Mouse (Mus musculus) cortical plate, adult 2 months (tissue): ENCODE data around the gene Tmcc3.

Experiments used
- CTCF ChIP-seq: fragments of 200-500 bp; IDR thresholded peaks from 2 replicates; pipeline ENCODE4 v1.5.1; 2011; ENCODE audit warnings: mild to moderate bottlenecking, control low read depth, low read length; ENCODE audit not compliant: insufficient read depth; ENCODE audit errors: extremely low read depth
- POLR2A ChIP-seq: fragments of 200-500 bp; IDR thresholded peaks from 2 replicates; pipeline ENCODE4 v1.6.1; 2011; ENCODE audit warnings: mild to moderate bottlenecking, low read length, control low read depth; ENCODE audit not compliant: insufficient read depth; ENCODE audit errors: extremely low read depth

DNA sequence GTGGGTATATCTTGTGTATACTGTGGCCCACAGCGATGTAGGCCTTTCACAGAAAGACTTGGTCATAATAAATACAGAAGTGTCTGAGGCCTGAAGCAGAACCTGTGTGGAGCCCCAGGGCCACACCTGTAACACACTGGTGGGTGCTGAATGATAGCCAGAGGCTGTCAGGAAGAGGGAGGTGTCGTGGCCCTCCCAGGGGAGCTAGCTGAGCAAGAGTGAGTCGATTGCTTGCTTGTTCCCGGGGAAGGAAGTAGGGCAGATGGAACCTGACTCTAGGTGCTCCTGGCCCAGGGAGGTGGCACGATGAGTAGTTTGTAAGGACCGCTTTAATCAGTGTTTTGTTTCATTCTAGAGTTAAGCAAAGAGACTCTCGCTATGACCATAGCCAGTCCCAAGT, 208.1 kb downstream of the Tmcc3 start:
- TF ChIP-seq POLR2A = no peak
- no peak for TF ChIP-seq CTCF
